Mouse (Mus musculus) spleen, adult 2 months (tissue): ENCODE measurements around the gene Scnn1g. TPM values are rescaled to one million over a fixed set of nuclear protein-coding genes. Genes with fewer than 3 reads are reported as not detected.

ENCODE experiments used
- DNase-seq, 2 experiments: peaks; one replicate each; pipeline versions ENCODE4 v3.0.0 to v3.0.0-alpha.2; 2012 to 2021; ENCODE audit warnings: low spot score in 2 of 2, low read depth in 1 of 2
- H3K27ac ChIP-seq: fragments of 200-500 bp; 2 replicates; pipeline ENCODE4 v1.5.1; 2012; ENCODE audit warnings: low read length, inconsistent platforms; ENCODE audit not compliant: insufficient read depth
- H3K27me3 ChIP-seq: fragments of 200-500 bp; 2 replicates; pipeline ENCODE4 v1.6.1; 2012; ENCODE audit warnings: mild to moderate bottlenecking, moderate library complexity, low read length, inconsistent platforms; ENCODE audit not compliant: control insufficient read depth, insufficient read depth
- H3K36me3 ChIP-seq: fragments of 200-500 bp; 2 replicates; pipeline ENCODE4 v1.6.1; 2012; ENCODE audit warnings: mild to moderate bottlenecking, low read length, inconsistent platforms; ENCODE audit not compliant: control insufficient read depth, insufficient read depth
- H3K4me1 ChIP-seq: fragments of 200-500 bp; 2 replicates; pipeline ENCODE4 v1.6.1; 2011; ENCODE audit warnings: inconsistent platforms; ENCODE audit not compliant: control insufficient read depth, insufficient read depth, insufficient read length
- H3K4me3 ChIP-seq: fragments of 200-500 bp; 2 replicates; pipeline ENCODE4 v1.5.1; 2011; ENCODE audit warnings: mild to moderate bottlenecking, inconsistent platforms; ENCODE audit not compliant: insufficient read depth, insufficient read length; ENCODE audit errors: extremely low read depth
- CTCF ChIP-seq: fragments of 200-500 bp; IDR thresholded peaks from 2 replicates; pipeline ENCODE4 v1.5.1; 2011; ENCODE audit warnings: mild to moderate bottlenecking, inconsistent platforms; ENCODE audit not compliant: insufficient read depth, insufficient read length, insufficient replicate concordance; ENCODE audit errors: extremely low read depth
- POLR2A ChIP-seq: fragments of 200-500 bp; IDR thresholded peaks from 2 replicates; pipeline ENCODE4 v1.6.1; 2011; ENCODE audit warnings: low read depth, low read length, inconsistent platforms
- WGBS: fragments of 180-500 bp; shearing (Covaris S2); methylation state at CpG from one replicate; pipeline ENCODE4 v1.1.7; 2018; 5-methylcytosine and 5-hydroxymethylcytosine counted together
- polyA plus RNA-seq: library from polyadenylated mRNA; depleted of rRNA; stranded (reverse); fragments of >200 nt; gene quantifications from 2 replicates; pipeline ENCODE4 v1.2.3, GENCODE M21; 2012; rRNA removed

Gene Scnn1g
- polyA plus RNA-seq, 1 experiment: 0.04 TPM

GRCm38 (mm10) chr7:121802471-121802870, 68.2 kb downstream of the Scnn1g start:
- Histone ChIP-seq H3K27me3 (no peaks in the 10 kb centered on the region), H3K27ac (no peak overlapping the region), H3K4me3 (no peak overlapping the region), H3K4me1 (no peaks in the 10 kb centered on the region), H3K36me3 (no peaks in the 10 kb centered on the region)
- WGBS: 68% methylated on average over 2 of the region's 2 CpGs
- TF ChIP-seq CTCF (no peak), POLR2A (no peak)
- DNase-seq: no peak

GRCm38 (mm10) chr7:121803011-121803410, 68.7 kb downstream of the Scnn1g start:
- no peak for TF ChIP-seq POLR2A
- no peak for TF ChIP-seq CTCF
- WGBS: 88% methylated on average over 4 of the region's 4 CpGs
- no peak overlapping the region for H3K27ac ChIP-seq
- no peaks in the 10 kb centered on the region for H3K36me3 ChIP-seq
- no peak overlapping the region for H3K4me3 ChIP-seq
- DNase-seq: no peak
- H3K4me1 ChIP-seq: no peaks in the 10 kb centered on the region
- no peaks in the 10 kb centered on the region for H3K27me3 ChIP-seq

- Histone ChIP-seq H3K4me1 (no peaks in the 10 kb centered on the region), H3K27ac (no peak overlapping the region), H3K4me3 (no peak overlapping the region), H3K36me3 (no peaks in the 10 kb centered on the region), H3K27me3 (no peaks in the 10 kb centered on the region)
- no peak for TF ChIP-seq CTCF
- no peak for TF ChIP-seq POLR2A
- 76% methylated on average over 3 of the region's 3 CpGs for WGBS
- no peak for DNase-seq
These were observed 71.7 kb downstream of the Scnn1g start for GRCm38 (mm10) chr7:121805811-121806496.

GRCm38 (mm10) chr7:121807726-121808580, 73.7 kb downstream of the Scnn1g start:
- no peak overlapping the region for H3K27ac ChIP-seq
- DNase-seq: no peak
- TF ChIP-seq CTCF (no peak), POLR2A (no peak)
- WGBS: 77% methylated on average over 15 of the region's 15 CpGs
- H3K4me3 ChIP-seq: no peak overlapping the region
- no peaks in the 10 kb centered on the region for H3K4me1 ChIP-seq
- H3K36me3 ChIP-seq: no peaks in the 10 kb centered on the region
- no peaks in the 10 kb centered on the region for H3K27me3 ChIP-seq

Other genes starting within 250 kb of the Scnn1g start
- 2.1 and 3.2 TPM in 2 replicates for gene Usp31, start 27.2 kb upstream of the Scnn1g start, polyA plus RNA-seq
- gene Scnn1b, start 130.6 kb downstream of the Scnn1g start, polyA plus RNA-seq: not detected in 2 replicates
- gene Cog7, start 247.2 kb downstream of the Scnn1g start, polyA plus RNA-seq: 9.9 and 11.8 TPM in 2 replicates